Mouse (Mus musculus): ENCODE results near the gene Hsd3b7. TPM values are rescaled to one million over a fixed set of nuclear protein-coding genes. Genes with fewer than 3 reads are reported as not detected.

Gene Hsd3b7
- polyA plus RNA-seq, 1 experiment = 14.5 TPM

DNA sequence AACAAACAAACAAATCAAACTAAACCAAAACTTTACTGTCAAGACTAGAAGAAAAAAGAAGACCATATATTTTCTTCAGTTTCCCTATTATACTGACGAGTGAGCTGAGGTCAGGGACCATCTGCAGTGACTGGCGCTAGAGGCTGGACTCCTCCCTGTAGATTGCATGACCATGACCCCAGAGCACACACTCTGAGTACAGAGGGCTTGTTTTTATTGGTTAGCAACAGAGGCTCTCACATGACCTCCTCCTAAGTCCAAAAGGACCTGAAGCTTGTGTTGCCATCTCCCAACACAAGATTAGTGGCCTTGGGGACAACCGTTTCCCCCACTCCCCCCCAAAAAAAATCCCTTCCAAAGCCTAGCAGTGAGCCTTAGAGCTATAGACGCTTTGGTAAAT, 13.4 kb downstream of the Hsd3b7 start:
- no peak overlapping the region for H3K27ac ChIP-seq (ENCODE audit: insufficient read depth, low read length)
- H3K4me1 ChIP-seq (ENCODE audit: control insufficient read depth, insufficient read depth, low read length) = peaks cover 15% of the 10 kb centered on the region
- no peak overlapping the region for H3K4me3 ChIP-seq (ENCODE audit: insufficient read depth, low read length)
- TF ChIP-seq POLR2A (IDR thresholded peaks at IDR 0.05; ENCODE audit: extremely low read depth, insufficient read depth, low read length) (no peak), CTCF (IDR thresholded peaks at IDR 0.05; ENCODE audit: extremely low read depth, insufficient read depth, low read length) (no peak)

GRCm38 (mm10) chr7:127814241-127814921, 14.0 kb downstream of the Hsd3b7 start:
- H3K4me3 ChIP-seq (ENCODE audit: insufficient read depth, low read length) = no peak overlapping the region
- TF ChIP-seq CTCF (IDR thresholded peaks at IDR 0.05; ENCODE audit: extremely low read depth, insufficient read depth, low read length) (no peak), POLR2A (IDR thresholded peaks at IDR 0.05; ENCODE audit: extremely low read depth, insufficient read depth, low read length) (no peak)
- 0 out of 2 replicates have a peak overlapping the region, but pooled peaks have one; percentile 1 for H3K27ac ChIP-seq (ENCODE audit: insufficient read depth, low read length)
- peaks cover 15% of the 10 kb centered on the region for H3K4me1 ChIP-seq (ENCODE audit: control insufficient read depth, insufficient read depth, low read length)

- H3K27ac ChIP-seq (ENCODE audit: insufficient read depth, low read length) = peak overlapping the region; percentile 33; the same call in 1 of the 2 replicates
- H3K4me1 ChIP-seq (ENCODE audit: control insufficient read depth, insufficient read depth, low read length) = peaks cover 15% of the 10 kb centered on the region
- no peak overlapping the region for H3K4me3 ChIP-seq (ENCODE audit: insufficient read depth, low read length)
- TF ChIP-seq POLR2A (IDR thresholded peaks at IDR 0.05; ENCODE audit: extremely low read depth, insufficient read depth, low read length) = no peak
- no peak for TF ChIP-seq CTCF (IDR thresholded peaks at IDR 0.05; ENCODE audit: extremely low read depth, insufficient read depth, low read length)
Measured at GRCm38 (mm10) chr7:127815116-127815665, 14.8 kb downstream of the Hsd3b7 start.

DNA sequence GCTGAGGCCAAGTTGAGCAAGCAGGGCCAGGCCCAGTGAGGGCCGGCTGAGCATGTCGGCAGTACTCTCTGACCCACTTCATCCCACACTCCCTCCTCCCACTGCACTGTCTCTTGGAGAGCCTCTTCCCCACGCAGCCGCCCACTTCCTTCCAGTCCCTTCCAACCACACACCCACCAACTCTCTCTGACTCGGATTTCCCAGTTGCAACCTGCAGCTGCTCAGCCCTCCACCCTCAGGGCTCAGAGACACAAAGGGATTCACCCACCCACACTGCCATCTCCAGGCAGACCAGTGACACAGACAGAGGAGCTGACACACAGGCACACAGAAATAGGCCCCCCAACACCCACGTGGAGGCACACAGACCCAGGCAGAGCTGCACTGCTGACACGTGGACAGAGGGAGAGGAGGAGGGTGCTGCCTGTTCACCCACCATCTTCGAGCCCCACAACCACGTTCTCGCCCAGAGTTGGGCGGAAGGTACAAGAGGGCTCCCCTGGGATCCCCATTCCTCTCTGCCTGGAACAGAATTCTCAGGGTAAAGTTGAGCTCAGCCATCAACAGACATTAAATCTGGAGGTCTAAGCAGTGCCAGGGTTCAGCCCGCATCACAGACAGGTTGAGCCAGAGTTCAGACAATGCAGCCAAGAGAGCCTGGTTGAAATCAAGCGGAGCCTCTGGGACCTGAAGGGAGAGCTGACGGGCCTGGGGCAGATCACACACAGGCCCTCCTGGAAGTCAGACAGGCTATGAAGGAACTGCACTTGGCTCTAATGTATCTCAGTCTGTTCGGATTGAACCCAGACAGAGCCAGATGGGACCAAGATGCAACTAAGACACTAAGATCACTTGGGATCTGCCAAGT, 15.8 kb downstream of the Hsd3b7 start:
- TF ChIP-seq POLR2A (IDR thresholded peaks at IDR 0.05; ENCODE audit: extremely low read depth, insufficient read depth, low read length) = no peak
- TF ChIP-seq CTCF (IDR thresholded peaks at IDR 0.05; ENCODE audit: extremely low read depth, insufficient read depth, low read length) = no peak
- Histone ChIP-seq H3K27ac (ENCODE audit: insufficient read depth, low read length) (peak overlapping the region; percentile 33), H3K4me1 (ENCODE audit: control insufficient read depth, insufficient read depth, low read length) (peaks cover 15% of the 10 kb centered on the region), H3K4me3 (ENCODE audit: insufficient read depth, low read length) (no peak overlapping the region)

GRCm38 (mm10) chr7:127817053-127817452, 16.6 kb downstream of the Hsd3b7 start:
- Histone ChIP-seq H3K27ac (ENCODE audit: insufficient read depth, low read length) (peak overlapping the region; percentile 45), H3K4me3 (ENCODE audit: insufficient read depth, low read length) (no peak overlapping the region), H3K4me1 (ENCODE audit: control insufficient read depth, insufficient read depth, low read length) (peaks cover 15% of the 10 kb centered on the region)
- TF ChIP-seq CTCF (IDR thresholded peaks at IDR 0.05; ENCODE audit: extremely low read depth, insufficient read depth, low read length) (no peak), POLR2A (IDR thresholded peaks at IDR 0.05; ENCODE audit: extremely low read depth, insufficient read depth, low read length) (no peak)

GRCm38 (mm10) chr7:127817776-127818175, 17.4 kb downstream of the Hsd3b7 start:
- no peak for TF ChIP-seq CTCF (IDR thresholded peaks at IDR 0.05; ENCODE audit: extremely low read depth, insufficient read depth, low read length)
- TF ChIP-seq POLR2A (IDR thresholded peaks at IDR 0.05; ENCODE audit: extremely low read depth, insufficient read depth, low read length) = no peak
- Histone ChIP-seq H3K27ac (ENCODE audit: insufficient read depth, low read length) (no peak overlapping the region), H3K4me1 (ENCODE audit: control insufficient read depth, insufficient read depth, low read length) (peaks cover 15% of the 10 kb centered on the region), H3K4me3 (ENCODE audit: insufficient read depth, low read length) (no peak overlapping the region)

GRCm38 (mm10) chr7:127820836-127821509, 20.6 kb downstream of the Hsd3b7 start:
- TF ChIP-seq CTCF (IDR thresholded peaks at IDR 0.05; ENCODE audit: extremely low read depth, insufficient read depth, low read length) (no peak), POLR2A (IDR thresholded peaks at IDR 0.05; ENCODE audit: extremely low read depth, insufficient read depth, low read length) (no peak)
- Histone ChIP-seq H3K4me1 (ENCODE audit: control insufficient read depth, insufficient read depth, low read length) (peaks cover 5% of the 10 kb centered on the region; the same call in 1 of the 2 replicates), H3K27ac (ENCODE audit: insufficient read depth, low read length) (no peak overlapping the region), H3K4me3 (ENCODE audit: insufficient read depth, low read length) (peak overlapping the region; percentile 12; the same call in 1 of the 2 replicates)

- TF ChIP-seq CTCF (IDR thresholded peaks at IDR 0.05; ENCODE audit: extremely low read depth, insufficient read depth, low read length) = no peak
- no peak for TF ChIP-seq POLR2A (IDR thresholded peaks at IDR 0.05; ENCODE audit: extremely low read depth, insufficient read depth, low read length)
- Histone ChIP-seq H3K27ac (ENCODE audit: insufficient read depth, low read length) (no peak overlapping the region), H3K4me1 (ENCODE audit: control insufficient read depth, insufficient read depth, low read length) (no peaks in the 10 kb centered on the region), H3K4me3 (ENCODE audit: insufficient read depth, low read length) (peak overlapping the region; percentile 96)
Measured at GRCm38 (mm10) chr7:127822494-127822893, 22.1 kb downstream of the Hsd3b7 start.

Measured in cortical plate, adult 2 months (tissue).